Mouse (Mus musculus): ENCODE measurements around the gene Cic. TPM values are rescaled to one million over a fixed set of nuclear protein-coding genes. Genes with fewer than 3 reads are reported as not detected.
"Not testable (repeated sequence)": the region's sequence is repeated elsewhere in the genome, so short reads cannot be mapped to it uniquely, and the experiment has no call there.

The Cic gene
- polyA plus RNA-seq, 1 experiment, result 54.4 TPM

GRCm38 (mm10) chr7:25305956-25306613 lies 38.6 kb downstream of the Cic start, which contains the start of gene Tmem145:
TSS of gene Tmem145 (plus strand) at chr7:25306106.
- no peak for DNase-seq (ENCODE audit: low read depth)

- no peak for DNase-seq (ENCODE audit: low read depth)
Measured at GRCm38 (mm10) chr7:25306614-25306996, 39.1 kb downstream of the Cic start.

- no peak for DNase-seq (ENCODE audit: low read depth)
Measured at GRCm38 (mm10) chr7:25308702-25309318, 41.3 kb downstream of the Cic start.

- DNase-seq (ENCODE audit: low read depth), result no peak
Measured at GRCm38 (mm10) chr7:25309425-25309824, 41.9 kb downstream of the Cic start.

GRCm38 (mm10) chr7:25311193-25311592 lies 43.7 kb downstream of the Cic start:
- DNase-seq (ENCODE audit: low read depth), result no peak

- DNase-seq (ENCODE audit: low read depth), result no peak
Measured at GRCm38 (mm10) chr7:25313325-25313724, 45.8 kb downstream of the Cic start.

- DNase-seq (ENCODE audit: low read depth), result no peak
Measured at GRCm38 (mm10) chr7:25314606-25315305, 47.3 kb downstream of the Cic start.

GRCm38 (mm10) chr7:25315306-25316041 lies 48.0 kb downstream of the Cic start:
- DNase-seq (ENCODE audit: low read depth), result no peak

GRCm38 (mm10) chr7:25316532-25317445 lies 49.3 kb downstream of the Cic start, which contains the start of gene Megf8:
TSS of gene Megf8 (plus strand) at chr7:25317164.
- peak; percentile 92 for DNase-seq (ENCODE audit: low read depth)

- no peak for DNase-seq (ENCODE audit: low read depth)
Measured at GRCm38 (mm10) chr7:25317446-25317999, 50.0 kb downstream of the Cic start.

- no peak for DNase-seq (ENCODE audit: low read depth)
Measured at GRCm38 (mm10) chr7:25322058-25322484, 54.6 kb downstream of the Cic start.

- DNase-seq (ENCODE audit: low read depth), result peak; percentile 58
Measured at GRCm38 (mm10) chr7:25323219-25323618, 55.7 kb downstream of the Cic start.

- not testable (repeated sequence) for DNase-seq (ENCODE audit: low read depth)
Measured at GRCm38 (mm10) chr7:25325431-25325830, 57.9 kb downstream of the Cic start.

GRCm38 (mm10) chr7:25326233-25326632 lies 58.7 kb downstream of the Cic start:
- DNase-seq (ENCODE audit: low read depth), result no peak

- no peak for DNase-seq (ENCODE audit: low read depth)
Measured at GRCm38 (mm10) chr7:25333596-25334307, 66.2 kb downstream of the Cic start.

- no peak for DNase-seq (ENCODE audit: low read depth)
Measured at GRCm38 (mm10) chr7:25334472-25334871, 67.0 kb downstream of the Cic start.

- no peak for DNase-seq (ENCODE audit: low read depth)
Measured at GRCm38 (mm10) chr7:25339329-25339728, 71.8 kb downstream of the Cic start.

- no peak for DNase-seq (ENCODE audit: low read depth)
Measured at GRCm38 (mm10) chr7:25341000-25341784, 73.7 kb downstream of the Cic start.
